Comparison of ENCODE assay signal across 7 mouse cellular contexts in the genomic region with DNA sequence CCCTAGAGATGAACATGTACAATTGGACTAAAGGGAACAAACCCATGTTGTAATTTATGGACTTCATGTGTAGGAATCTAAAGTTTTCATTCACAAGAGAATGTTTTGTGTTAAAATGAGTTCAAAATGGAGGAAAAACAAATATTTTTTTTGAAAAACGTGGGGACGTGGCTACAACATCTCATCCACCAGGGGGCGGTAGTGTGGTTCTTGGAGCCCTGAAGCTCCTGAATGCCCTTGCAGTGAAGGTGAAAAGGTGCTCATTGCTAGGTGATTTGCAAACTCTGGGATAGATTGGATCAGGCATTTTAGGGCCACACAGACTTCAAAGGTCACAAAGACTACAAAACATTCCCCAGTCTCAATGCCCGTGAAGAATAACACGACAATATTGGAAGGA.
DNase-seq lines count a peak whose midpoint lies in the region; ATAC-seq and TF ChIP-seq lines count a peak whose summit lies in the region.

No protein-coding gene starts in this region.

- ATAC-seq in midbrain, embryonic 13.5 days: no peak
- ATAC-seq in cerebellum, adult (ENCODE audit: insufficient number of reproducible peaks, low FRiP score, low TSS enrichment): peak; percentile 75; the same call in 1 of the 2 replicates
- ATAC-seq in limb, embryonic 11.5 days (ENCODE audit: insufficient number of reproducible peaks, low FRiP score, low TSS enrichment, low read depth): no peak
- ATAC-seq in stomach, postnatal 0 days (ENCODE audit: low FRiP score, low TSS enrichment): no peak

- H3K4me3 ChIP-seq in midbrain, embryonic 10.5 days: no peak overlapping the region
- no peak overlapping the region for H3K4me3 ChIP-seq in midbrain, embryonic 13.5 days (replicated peaks)
- no peak overlapping the region for H3K4me3 ChIP-seq in limb, embryonic 11.5 days (ENCODE audit: low read depth, low read length)
- no peak overlapping the region for H3K4me3 ChIP-seq in stomach, postnatal 0 days (ENCODE audit: low read depth, low read length)

- H3K4me2 ChIP-seq in midbrain, embryonic 13.5 days (replicated peaks): no peak overlapping the region
- no peak overlapping the region for H3K4me2 ChIP-seq in limb, embryonic 11.5 days (ENCODE audit: low read depth, severe bottlenecking)
- H3K4me2 ChIP-seq in stomach, postnatal 0 days (replicated peaks; ENCODE audit: low read depth): no peak overlapping the region

- no peak for TF ChIP-seq EP300 in stomach, postnatal 0 days (optimal IDR thresholded peaks at IDR 0.05)

- no peaks in the 10 kb centered on the region for H3K4me1 ChIP-seq in midbrain, embryonic 10.5 days
- no peaks in the 10 kb centered on the region for H3K4me1 ChIP-seq in midbrain, embryonic 13.5 days (replicated peaks)
- no peaks in the 10 kb centered on the region for H3K4me1 ChIP-seq in limb, embryonic 11.5 days (ENCODE audit: control insufficient read depth, insufficient read depth, low read length)
- no peaks in the 10 kb centered on the region for H3K4me1 ChIP-seq in stomach, postnatal 0 days (replicated peaks; ENCODE audit: control insufficient read depth, insufficient read depth)

- H3K27ac ChIP-seq in midbrain, embryonic 10.5 days (replicated peaks): no peak overlapping the region
- H3K27ac ChIP-seq in midbrain, embryonic 13.5 days: no peak overlapping the region
- no peak overlapping the region for H3K27ac ChIP-seq in limb, embryonic 11.5 days (replicated peaks; ENCODE audit: low read depth, low read length)
- no peak overlapping the region for H3K27ac ChIP-seq in stomach, postnatal 0 days (replicated peaks)

- WGBS in midbrain, embryonic 10.5 days: 31% methylated on average over 5 of the region's 5 CpGs
- WGBS in midbrain, embryonic 13.5 days: 33% methylated on average over 5 of the region's 5 CpGs
- WGBS in limb, embryonic 11.5 days: 20% methylated on average over 5 of the region's 5 CpGs
- WGBS in stomach, postnatal 0 days: 26% methylated on average over 5 of the region's 5 CpGs

- peak; percentile 81 for TF ChIP-seq CTCF in stomach, postnatal 0 days (IDR thresholded peaks at IDR 0.05; ENCODE audit: low read depth)

- no peaks in the 10 kb centered on the region for H3K27me3 ChIP-seq in midbrain, embryonic 10.5 days (ENCODE audit: low read depth, poor library complexity, severe bottlenecking)
- H3K27me3 ChIP-seq in midbrain, embryonic 13.5 days: no peaks in the 10 kb centered on the region
- no peaks in the 10 kb centered on the region for H3K27me3 ChIP-seq in limb, embryonic 11.5 days (ENCODE audit: control insufficient read depth, insufficient read depth, low read length)
- H3K27me3 ChIP-seq in stomach, postnatal 0 days (ENCODE audit: control insufficient read depth, insufficient read depth, low read length): no peaks in the 10 kb centered on the region

- H3K36me3 ChIP-seq in midbrain, embryonic 10.5 days: no peaks in the 10 kb centered on the region
- no peaks in the 10 kb centered on the region for H3K36me3 ChIP-seq in midbrain, embryonic 13.5 days
- H3K36me3 ChIP-seq in limb, embryonic 11.5 days (ENCODE audit: control insufficient read depth, insufficient read depth, low read length): no peaks in the 10 kb centered on the region
- no peaks in the 10 kb centered on the region for H3K36me3 ChIP-seq in stomach, postnatal 0 days (ENCODE audit: control insufficient read depth, insufficient read depth, low read length)

- H3K9ac ChIP-seq in midbrain, embryonic 13.5 days (replicated peaks): no peak overlapping the region
- H3K9ac ChIP-seq in limb, embryonic 11.5 days (ENCODE audit: low read length): no peak overlapping the region
- no peak overlapping the region for H3K9ac ChIP-seq in stomach, postnatal 0 days (ENCODE audit: low read length)

- no peaks in the 10 kb centered on the region for H3K9me3 ChIP-seq in midbrain, embryonic 10.5 days (replicated peaks)
- H3K9me3 ChIP-seq in midbrain, embryonic 13.5 days: no peaks in the 10 kb centered on the region
- no peaks in the 10 kb centered on the region for H3K9me3 ChIP-seq in limb, embryonic 11.5 days (ENCODE audit: control insufficient read depth, low read length)
- no peaks in the 10 kb centered on the region for H3K9me3 ChIP-seq in stomach, postnatal 0 days (ENCODE audit: control insufficient read depth, low read length)

- peak; percentile 49 for DNase-seq in midbrain, embryonic 10.5 days (ENCODE audit: low spot score)
- peak; percentile 55 for DNase-seq in adipocyte (ENCODE audit: low spot score)
- DNase-seq in gastrocnemius, postnatal 10 days: peak; percentile 66
- peak; percentile 78 for DNase-seq in limb, embryonic 11.5 days (ENCODE audit: low spot score)
- DNase-seq in stomach, postnatal 0 days (ENCODE audit: low spot score): peak; percentile 51
